Mouse (Mus musculus) lung, postnatal 10 days (tissue): ENCODE data around the gene Olfr902.
"Not testable (repeated sequence)": the region's sequence is repeated elsewhere in the genome, so short reads cannot be mapped to it uniquely, and the experiment has no call there.

Experiments used
- DNase-seq: peaks from one replicate; pipeline ENCODE4 v3.0.0; 2021

Gene Olfr902

GRCm38 (mm10) chr9:38447352-38447751, at the start of gene Olfr902:
Gene Olfr902 (plus strand): TSS chr9:38447652.
- no peak for DNase-seq

DNA sequence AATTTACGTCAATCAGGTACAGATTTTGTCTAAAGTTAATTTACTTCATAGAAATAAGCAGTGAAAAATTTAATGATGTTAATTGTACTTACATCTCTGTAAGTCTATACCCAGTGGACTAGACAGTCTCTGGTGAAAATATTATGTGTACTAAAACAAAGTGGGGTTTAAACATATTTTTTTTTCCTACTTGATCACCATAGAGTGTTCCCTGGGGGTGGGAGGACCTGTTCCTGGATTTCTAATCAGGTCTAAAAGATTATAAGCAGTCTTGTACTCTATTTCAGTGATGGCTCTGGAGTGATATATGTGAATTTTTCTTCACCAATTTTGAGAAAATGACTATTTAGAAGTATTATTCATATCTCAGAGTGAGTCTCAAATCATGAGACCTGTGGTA, 46.1 kb upstream of the Olfr902 start, which contains the start of gene Olfr147:
Gene Olfr147 (plus strand): TSS at position 301 of the 400 bp plus-strand sequence.
- no peak for DNase-seq

GRCm38 (mm10) chr9:38407502-38407901, 40.0 kb upstream of the Olfr902 start:
- not testable (repeated sequence) for DNase-seq

GRCm38 (mm10) chr9:38413502-38413901, 34.0 kb upstream of the Olfr902 start:
- DNase-seq, result not testable (repeated sequence)

DNA sequence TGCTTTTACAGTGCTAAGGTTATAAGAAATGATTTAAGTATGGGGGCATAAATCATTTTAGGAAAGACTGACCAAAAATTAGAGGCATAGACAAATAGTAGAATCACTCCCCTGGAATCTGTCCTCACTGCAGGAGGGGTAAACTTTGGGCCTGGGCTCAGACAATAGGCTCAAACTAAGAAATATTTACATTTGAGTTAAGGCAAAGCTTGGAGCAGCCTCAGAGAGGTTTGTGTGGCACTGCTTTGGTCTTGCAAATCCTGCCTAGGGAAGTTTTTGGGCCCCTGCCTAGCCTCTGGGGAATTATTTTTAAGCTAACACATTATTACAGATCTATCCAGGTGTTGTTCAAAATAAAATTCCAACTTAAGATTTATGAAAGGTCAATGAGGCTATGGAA, 23.7 kb upstream of the Olfr902 start:
- DNase-seq, result no peak

GRCm38 (mm10) chr9:38427026-38427425, 20.4 kb upstream of the Olfr902 start:
- DNase-seq, result no peak

GRCm38 (mm10) chr9:38429155-38429554, 18.3 kb upstream of the Olfr902 start, which contains the start of gene Olfr901:
Gene Olfr901 (plus strand): TSS chr9:38429455.
- no peak for DNase-seq

- DNase-seq, result no peak
Measured at GRCm38 (mm10) chr9:38462844-38463243, 15.4 kb downstream of the Olfr902 start, which contains the start of gene Olfr904. Gene Olfr904 (plus strand): TSS chr9:38463144.

- no peak for DNase-seq
Measured at GRCm38 (mm10) chr9:38470807-38471206, 23.4 kb downstream of the Olfr902 start, which contains the start of gene Olfr905. Gene Olfr905 (plus strand): TSS chr9:38471107.

DNA sequence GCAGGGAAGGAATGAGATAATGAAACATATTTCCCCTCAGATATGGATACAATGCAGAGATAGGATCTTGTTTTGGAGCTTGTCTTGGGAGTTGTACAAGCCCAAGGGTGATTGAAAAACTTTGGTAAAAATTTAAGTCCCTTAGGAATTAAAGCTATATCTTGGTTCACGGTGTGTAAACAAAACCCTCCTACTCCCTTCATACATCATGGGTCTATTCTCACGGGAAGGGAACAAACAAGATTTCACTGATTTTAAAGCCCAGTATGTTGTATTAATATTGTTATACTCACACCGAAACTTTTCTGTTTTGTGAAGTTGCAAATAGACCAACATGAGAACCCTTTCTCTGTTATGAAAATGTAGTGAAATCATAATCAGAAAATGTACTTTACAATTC, 39.3 kb downstream of the Olfr902 start, which contains the start of gene Olfr906:
Gene Olfr906 (plus strand): TSS at position 301 of the 400 bp plus-strand sequence.
- no peak for DNase-seq

DNA sequence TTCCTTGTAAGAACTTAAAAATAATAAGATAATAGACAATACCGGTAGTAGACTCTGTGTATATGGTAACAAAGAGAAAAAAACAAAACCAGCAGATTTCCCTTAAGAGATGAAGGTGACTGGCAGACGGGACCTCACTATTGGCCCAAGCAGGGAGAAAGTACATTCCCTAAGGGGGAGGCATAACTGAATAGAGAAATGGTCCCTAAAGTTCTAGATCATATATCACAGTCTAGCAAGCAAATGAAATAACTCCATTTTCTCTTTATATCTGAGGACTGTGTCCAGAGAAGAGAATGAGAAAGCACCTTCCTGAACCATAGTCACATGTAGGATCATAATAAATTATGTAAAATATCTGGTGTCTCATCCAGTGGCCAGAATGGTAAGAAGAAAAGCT, 48.0 kb downstream of the Olfr902 start, which contains the start of gene Olfr907:
Gene Olfr907 (plus strand): TSS at position 301 of the 400 bp plus-strand sequence.
- DNase-seq, result no peak
